Mouse (Mus musculus) heart, embryonic 14.5 days (tissue): ENCODE results near the gene Lrrc29. TPM values are rescaled to one million over a fixed set of nuclear protein-coding genes. Genes with fewer than 3 reads are reported as not detected.

ENCODE experiments used
- ATAC-seq: fragments of 200-750 bp; cut with Nextera tagmentation; 2 replicates; pipeline ENCODE4 v1.8.0; 2017; ENCODE audit warnings: low read depth, moderate TSS enrichment; ENCODE audit not compliant: insufficient number of reproducible peaks, insufficient read depth, low FRiP score
- H3K27ac ChIP-seq, 2 experiments: fragments of 200-500 bp in 1 of 2; fragments of 300-500 bp in 1 of 2; sonication (generic) in 1 of 2; replicated peaks in 1 of 2; 2 replicates each; pipeline ENCODE4 v1.5.1; 2012 to 2014; ENCODE audit warnings: low read depth in 2 of 2, low read length in 2 of 2, control low read depth in 1 of 2, mild to moderate bottlenecking in 1 of 2, mixed read lengths in 1 of 2; ENCODE audit not compliant: control insufficient read depth in 1 of 2, insufficient read depth in 1 of 2
- H3K27me3 ChIP-seq: fragments of 300-500 bp; sonication (generic); 2 replicates; pipeline ENCODE4 v1.6.1; 2014; ENCODE audit warnings: mild to moderate bottlenecking, low read length, control low read depth; ENCODE audit not compliant: control insufficient read depth, insufficient read depth
- H3K36me3 ChIP-seq: fragments of 300-500 bp; sonication (generic); 2 replicates; pipeline ENCODE4 v1.6.1; 2014; ENCODE audit warnings: mild to moderate bottlenecking, control low read depth, low read length, mixed read lengths; ENCODE audit not compliant: control insufficient read depth, insufficient read depth
- H3K4me1 ChIP-seq, 2 experiments: fragments of 200-500 bp in 1 of 2; fragments of 300-500 bp in 1 of 2; sonication (generic) in 1 of 2; 2 replicates each; pipeline ENCODE4 v1.6.1; 2012 to 2014; ENCODE audit warnings: low read length in 2 of 2, control low read depth in 1 of 2, mixed read lengths in 1 of 2; ENCODE audit not compliant: control insufficient read depth in 2 of 2, insufficient read depth in 2 of 2
- H3K4me2 ChIP-seq: fragments of 300-500 bp; sonication (generic); 2 replicates; pipeline ENCODE4 v1.6.1; 2014; ENCODE audit warnings: mild to moderate bottlenecking, low read length
- H3K4me3 ChIP-seq, 2 experiments: fragments of 200-500 bp in 1 of 2; fragments of 300-500 bp in 1 of 2; sonication (generic) in 1 of 2; 2 replicates each; pipeline ENCODE4 v1.5.1; 2012 to 2014; ENCODE audit warnings: low read length in 2 of 2, mild to moderate bottlenecking in 2 of 2, control low read depth in 1 of 2, low read depth in 1 of 2, moderate library complexity in 1 of 2; ENCODE audit not compliant: control insufficient read depth in 1 of 2, insufficient read depth in 1 of 2
- H3K9ac ChIP-seq: fragments of 300-500 bp; sonication (generic); 2 replicates; pipeline ENCODE4 v1.6.1; 2014; ENCODE audit warnings: mild to moderate bottlenecking, low read length
- H3K9me3 ChIP-seq: fragments of 300-500 bp; sonication (generic); 2 replicates; pipeline ENCODE4 v1.6.1; 2016; ENCODE audit warnings: low read length, control low read depth; ENCODE audit not compliant: control insufficient read depth
- WGBS: fragments of 180-500 bp; shearing (Covaris S2); extraction: QIAGEN DNeasy Blood & Tissue Kit; methylation state at CpG from one replicate; pipeline ENCODE4 v1.1.7; 2014; 5-methylcytosine and 5-hydroxymethylcytosine counted together
- polyA plus RNA-seq: library from polyadenylated mRNA; unstranded; fragments of >200 nt; fragmentation: Nextera tagmentation; extraction: Ambion mirVana; gene quantifications from 2 replicates; pipeline ENCODE4 v1.2.1, GENCODE M21; 2014

Gene Lrrc29
- polyA plus RNA-seq, 1 experiment from 2014 or later = 1.2 TPM

- Histone ChIP-seq H3K27me3 (no peaks in the 10 kb centered on the region), H3K9me3 (no peaks in the 10 kb centered on the region), H3K4me2 (peak overlapping the region; percentile 11; the same call in 1 of the 2 replicates), H3K9ac (no peak overlapping the region), H3K27ac (peak overlapping the region; percentile 20 to 41), H3K4me1 (peaks cover 38 to 61% of the 10 kb centered on the region in 2 experiments), H3K4me3 (no peak overlapping the region), H3K36me3 (peaks cover 29% of the 10 kb centered on the region)
- no peak for ATAC-seq
- 23% methylated on average over 8 of the region's 8 CpGs for WGBS
Observed at GRCm38 (mm10) chr8:105341399-105341798, 15.3 kb upstream of the Lrrc29 start.

- H3K27me3 ChIP-seq = no peaks in the 10 kb centered on the region
- peaks cover 43% of the 10 kb centered on the region for H3K36me3 ChIP-seq
- no peak overlapping the region for H3K4me2 ChIP-seq
Observed at GRCm38 (mm10) chr8:105339886-105340635, 14.0 kb upstream of the Lrrc29 start.

GRCm38 (mm10) chr8:105338992-105339391, 12.9 kb upstream of the Lrrc29 start:
- WGBS = 15% methylated on average over 4 of the region's 4 CpGs
- H3K27ac ChIP-seq = peak overlapping the region; percentile 47 to 65
- H3K9ac ChIP-seq = peak overlapping the region; percentile 48; the same call in 1 of the 2 replicates
- no peaks in the 10 kb centered on the region for H3K27me3 ChIP-seq
- no peak for ATAC-seq
- H3K4me1 ChIP-seq = peaks cover 24 to 40% of the 10 kb centered on the region in 2 experiments
- H3K36me3 ChIP-seq = peaks cover 54% of the 10 kb centered on the region
- no peak overlapping the region for H3K4me3 ChIP-seq
- no peak overlapping the region for H3K4me2 ChIP-seq
- H3K9me3 ChIP-seq = no peaks in the 10 kb centered on the region

More at GRCm38 (mm10) chr8:105339886-105340635, 14.0 kb upstream of the Lrrc29 start:
- ATAC-seq = no peak
- H3K4me3 ChIP-seq = no peak overlapping the region
- H3K9me3 ChIP-seq = no peaks in the 10 kb centered on the region
- H3K4me1 ChIP-seq = peaks cover 28 to 48% of the 10 kb centered on the region in 2 experiments
- H3K27ac ChIP-seq = peak overlapping the region in 1 of 2 experiments; percentile 20; a peak in 3 of 4 replicates
- WGBS = 50% methylated on average over 5 of the region's 6 CpGs
- no peak overlapping the region for H3K9ac ChIP-seq

DNA sequence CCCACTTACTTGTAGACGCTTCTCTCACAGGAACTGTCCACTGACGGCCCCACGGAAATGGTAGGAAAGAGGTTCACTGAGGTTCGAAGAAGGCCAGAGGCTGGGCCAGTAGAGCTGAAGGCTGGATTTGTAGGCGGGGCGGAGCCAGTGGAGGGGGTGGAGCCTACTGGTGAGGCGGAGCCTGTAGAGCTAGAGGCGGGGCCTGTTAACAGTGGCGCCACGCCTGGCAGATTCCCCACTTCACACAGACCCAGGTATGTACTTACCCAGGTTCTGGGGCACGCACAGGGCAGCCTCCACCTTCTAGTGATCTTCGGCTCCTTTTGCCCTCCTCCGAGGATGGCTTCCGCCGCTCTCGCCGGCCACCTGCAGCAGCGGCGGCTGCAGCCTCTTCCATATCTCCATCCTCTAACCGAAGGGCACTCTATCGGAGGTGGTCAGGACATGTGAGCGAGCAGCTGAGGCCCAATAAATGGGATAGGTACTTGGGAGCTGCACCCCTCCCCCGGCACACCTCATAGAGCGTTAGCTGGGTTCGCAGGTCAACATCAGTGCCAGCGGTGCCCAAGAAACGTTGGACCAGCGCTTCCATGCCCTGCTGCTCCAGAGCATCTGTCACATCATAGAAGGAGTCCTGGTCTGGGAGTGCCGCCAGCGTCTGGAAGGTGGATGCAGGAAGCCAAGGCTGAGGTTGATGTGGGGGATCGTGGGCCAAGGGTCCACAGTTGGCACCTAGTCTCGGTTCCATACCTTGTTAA, 10.5 kb upstream of the Lrrc29 start:
- H3K9ac ChIP-seq = no peak overlapping the region
- ATAC-seq = no peak
- no peaks in the 10 kb centered on the region for H3K9me3 ChIP-seq
- H3K4me1 ChIP-seq = peaks cover 22 to 33% of the 10 kb centered on the region in 2 experiments
- H3K4me2 ChIP-seq = no peak overlapping the region
- H3K27ac ChIP-seq = no peak overlapping the region
- no peaks in the 10 kb centered on the region for H3K27me3 ChIP-seq
- H3K4me3 ChIP-seq = no peak overlapping the region
- 68% methylated on average over 32 of the region's 32 CpGs for WGBS
- peaks cover 71% of the 10 kb centered on the region for H3K36me3 ChIP-seq

DNA sequence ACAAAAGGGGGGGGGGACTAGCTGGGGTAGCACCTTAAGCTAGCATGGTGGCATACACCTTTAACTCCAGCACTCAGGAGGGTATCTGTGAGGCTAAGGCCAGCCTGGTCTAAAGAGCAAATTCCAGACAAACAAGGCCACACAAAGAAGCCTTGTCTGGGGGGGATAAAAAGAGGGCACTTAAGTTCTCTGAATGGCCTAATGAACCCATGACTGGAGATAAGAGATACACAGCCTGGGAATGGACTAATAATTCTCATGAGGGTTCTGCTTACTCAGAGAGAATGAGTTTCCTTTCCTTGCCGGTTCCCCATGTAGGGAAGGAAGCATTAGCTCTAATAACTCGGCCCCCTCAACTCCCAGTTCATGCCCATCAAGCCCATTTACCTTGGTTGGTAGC, 6.4 kb upstream of the Lrrc29 start:
- no peak for ATAC-seq
- Histone ChIP-seq H3K36me3 (peaks cover 96% of the 10 kb centered on the region), H3K27me3 (no peaks in the 10 kb centered on the region), H3K4me1 (peaks cover under 1% of the 10 kb centered on the region in 2 experiments; a peak in 3 of 4 replicates), H3K9ac (no peak overlapping the region), H3K4me3 (no peak overlapping the region), H3K27ac (no peak overlapping the region), H3K9me3 (no peaks in the 10 kb centered on the region), H3K4me2 (no peak overlapping the region)
- WGBS = 43% methylated on average over 2 of the region's 2 CpGs

DNA sequence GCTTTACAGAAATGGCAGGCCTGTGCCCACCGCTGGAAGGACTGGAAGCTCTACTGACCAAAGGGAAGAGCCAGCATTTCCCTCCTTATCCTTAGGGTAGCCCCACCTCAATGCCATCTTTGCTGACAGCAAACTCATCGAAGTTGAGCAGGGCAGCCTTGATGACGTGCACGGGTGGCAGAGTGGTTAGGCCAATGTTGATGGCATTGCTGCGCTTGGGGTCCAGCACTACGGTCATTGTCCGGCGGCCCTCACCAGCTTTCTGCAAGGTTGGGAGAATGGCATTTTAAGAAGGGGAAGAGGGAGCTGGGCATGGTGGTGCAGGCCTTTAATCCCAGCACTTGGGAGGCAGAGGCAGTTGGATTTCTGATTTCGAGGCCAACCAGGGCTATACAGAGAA, 5.9 kb upstream of the Lrrc29 start:
- Histone ChIP-seq H3K4me3 (no peak overlapping the region), H3K4me2 (no peak overlapping the region), H3K27ac (no peak overlapping the region), H3K9ac (no peak overlapping the region), H3K27me3 (no peaks in the 10 kb centered on the region), H3K36me3 (peaks cover 90% of the 10 kb centered on the region), H3K4me1 (peaks cover 3 to 7% of the 10 kb centered on the region in 2 experiments; a peak in 3 of 4 replicates), H3K9me3 (no peaks in the 10 kb centered on the region)
- no peak for ATAC-seq
- WGBS = 93% methylated on average over 9 of the region's 9 CpGs

GRCm38 (mm10) chr8:105331469-105331868, 5.4 kb upstream of the Lrrc29 start:
- peaks cover 3 to 9% of the 10 kb centered on the region in 2 experiments; a peak in 3 of 4 replicates for H3K4me1 ChIP-seq
- H3K36me3 ChIP-seq = peaks cover 86% of the 10 kb centered on the region
- no peak overlapping the region for H3K4me3 ChIP-seq
- H3K27ac ChIP-seq = no peak overlapping the region
- no peak overlapping the region for H3K9ac ChIP-seq
- no peaks in the 10 kb centered on the region for H3K27me3 ChIP-seq
- H3K4me2 ChIP-seq = no peak overlapping the region
- no peaks in the 10 kb centered on the region for H3K9me3 ChIP-seq
- 93% methylated on average over 22 of the region's 22 CpGs for WGBS
- no peak for ATAC-seq
